Mouse (Mus musculus) megakaryocyte-erythroid progenitor cell, adult 5-6 weeks (primary cell): ENCODE results near the gene Spdya. TPM values are rescaled to one million over a fixed set of nuclear protein-coding genes. Genes with fewer than 3 reads are reported as not detected.
A peak's percentile ranks its signal among the peaks of the same experiment; 100 is the strongest.
"Not testable (repeated sequence)": the region's sequence is repeated elsewhere in the genome, so short reads cannot be mapped to it uniquely, and the experiment has no call there.

Experiments
- ATAC-seq: replicated peaks from 2 replicates; pipeline ENCODE4 v1.8.0; 2016; ENCODE audit warnings: mild to moderate bottlenecking, inconsistent platforms; ENCODE audit not compliant: severe bottlenecking, poor library complexity, low FRiP score, low TSS enrichment
- total RNA-seq, 2 experiments: library from RNA; stranded (forward) in 1 of 2; stranded (reverse) in 1 of 2; fragments of 200-1000, 215-1000 nt in 1 of 2; fragments of >200 nt in 1 of 2; fragmentation: Nextera tagmentation in 1 of 2; gene quantifications; 2 replicates each; pipeline ENCODE4 v1.2.3; 2014 to 2017

The Spdya gene
- total RNA-seq, 2 experiments from 2014 or later, result not detected

GRCm38 (mm10) chr17:71617033-71617362 lies 65.1 kb downstream of the Spdya start:
- ATAC-seq, result 0 out of 2 replicates have a peak, but pooled peaks have one; percentile 1

- ATAC-seq, result no peak
Observed at GRCm38 (mm10) chr17:71617974-71618373, 66.1 kb downstream of the Spdya start.

GRCm38 (mm10) chr17:71631806-71632205 lies 79.9 kb downstream of the Spdya start:
- ATAC-seq, result no peak

- ATAC-seq, result no peak
Observed at GRCm38 (mm10) chr17:71633350-71633749, 81.5 kb downstream of the Spdya start.

DNA sequence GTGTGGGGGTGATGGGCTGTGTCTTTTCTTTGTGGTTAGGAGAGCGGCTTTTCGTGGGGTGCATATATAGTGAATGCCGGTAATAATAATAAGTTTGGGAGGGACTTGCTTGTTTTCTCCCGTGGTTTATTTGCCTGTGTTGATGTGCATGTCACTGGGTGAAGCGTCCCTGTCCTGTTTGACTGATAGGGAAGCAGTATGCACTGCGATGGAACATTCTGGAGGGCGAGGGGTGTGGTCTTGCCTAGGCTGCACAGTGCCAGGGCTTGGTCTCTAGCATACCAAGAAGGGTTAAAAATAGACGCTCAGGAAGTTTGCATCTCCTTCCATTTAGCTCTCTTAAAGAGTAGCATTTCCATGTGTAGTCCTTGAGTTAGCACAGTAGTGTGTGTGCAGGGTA lies 84.9 kb downstream of the Spdya start:
- no peak for ATAC-seq

DNA sequence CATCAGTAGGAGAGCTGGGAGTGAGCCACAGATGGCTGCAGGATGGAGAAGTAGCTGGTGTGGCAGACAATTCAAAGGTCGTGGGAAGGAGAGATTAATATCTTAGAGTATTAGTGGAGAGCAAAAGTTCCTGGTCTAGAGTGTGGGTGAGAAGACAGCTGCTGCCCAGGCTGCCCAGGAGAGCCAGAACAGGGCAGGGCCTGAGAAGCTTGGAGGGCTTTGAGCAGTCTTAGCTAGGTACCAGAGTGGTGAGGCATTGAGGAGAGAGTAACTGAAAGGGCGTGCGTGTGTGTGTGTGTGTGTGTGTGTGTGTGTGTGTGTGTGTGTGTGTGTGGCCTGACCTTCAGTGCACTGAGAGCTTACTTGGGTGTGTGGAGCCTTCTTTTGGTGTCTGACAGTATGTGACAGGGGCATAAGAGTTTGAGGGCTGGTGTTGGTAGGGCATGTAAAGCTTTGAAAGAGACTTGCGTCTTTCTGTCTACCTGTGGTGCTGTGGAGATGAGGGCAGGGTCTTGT lies 85.9 kb downstream of the Spdya start:
- no peak for ATAC-seq

- ATAC-seq, result not testable (repeated sequence)
Observed at GRCm38 (mm10) chr17:71639056-71639455, 87.2 kb downstream of the Spdya start.

Other genes with a start within 250 kb of the Spdya start
- 52.0 and 57.5 TPM in 2 replicates for gene Emilin2, start 240.1 kb upstream of the Spdya start, total RNA-seq (2014; fragmentation: Nextera tagmentation)
- 55.2 and 63.8 TPM in 2 replicates for gene Emilin2, start 240.1 kb upstream of the Spdya start, total RNA-seq (2017)
- 9.4 and 10.1 TPM in 2 replicates for gene Gm4707, start 92.1 kb upstream of the Spdya start, total RNA-seq (2014; fragmentation: Nextera tagmentation)
- 1.2 and 2.2 TPM in 2 replicates for gene Gm4707, start 92.1 kb upstream of the Spdya start, total RNA-seq (2017)
- 184 and 210 TPM in 2 replicates for gene Smchd1, start 76.7 kb upstream of the Spdya start, total RNA-seq (2014; fragmentation: Nextera tagmentation)
- gene Smchd1, start 76.7 kb upstream of the Spdya start, total RNA-seq (2017), result 214 and 233 TPM in 2 replicates
- 25.1 and 35.8 TPM in 2 replicates for gene Ndc80, start 25.2 kb upstream of the Spdya start, total RNA-seq (2014; fragmentation: Nextera tagmentation)
- gene Ndc80, start 25.2 kb upstream of the Spdya start, total RNA-seq (2017), result 73.5 and 83.5 TPM in 2 replicates
- gene Wdr43, start 63.8 kb downstream of the Spdya start, total RNA-seq (2014; fragmentation: Nextera tagmentation), result 147 and 179 TPM in 2 replicates
- 483 and 518 TPM in 2 replicates for gene Wdr43, start 63.8 kb downstream of the Spdya start, total RNA-seq (2017)
- not detected in 2 replicates for gene Togaram2, start 121.2 kb downstream of the Spdya start, total RNA-seq (2014; fragmentation: Nextera tagmentation)
- 0.14 TPM in 1 of 2 replicates, not detected in the other for gene Togaram2, start 121.2 kb downstream of the Spdya start, total RNA-seq (2017)
- gene Pcare, start 200.8 kb downstream of the Spdya start, total RNA-seq (2014; fragmentation: Nextera tagmentation), result not detected in 2 replicates
- gene Pcare, start 200.8 kb downstream of the Spdya start, total RNA-seq (2017), result not detected in 2 replicates
- gene Clip4, start 216.4 kb downstream of the Spdya start, total RNA-seq (2014; fragmentation: Nextera tagmentation), result not detected in 2 replicates
- 2.3 TPM in 1 of 2 replicates, not detected in the other for gene Clip4, start 216.4 kb downstream of the Spdya start, total RNA-seq (2017)